Mouse (Mus musculus) left cerebral cortex, adult 9 months (tissue): Measurements from ENCODE around the gene Rps6ka5.

Experiments
- DNase-seq, 2 experiments: peaks; one replicate each; pipeline ENCODE4 v3.0.0; 2022; ENCODE audit warnings: low spot score in 2 of 2

Gene Rps6ka5

DNA sequence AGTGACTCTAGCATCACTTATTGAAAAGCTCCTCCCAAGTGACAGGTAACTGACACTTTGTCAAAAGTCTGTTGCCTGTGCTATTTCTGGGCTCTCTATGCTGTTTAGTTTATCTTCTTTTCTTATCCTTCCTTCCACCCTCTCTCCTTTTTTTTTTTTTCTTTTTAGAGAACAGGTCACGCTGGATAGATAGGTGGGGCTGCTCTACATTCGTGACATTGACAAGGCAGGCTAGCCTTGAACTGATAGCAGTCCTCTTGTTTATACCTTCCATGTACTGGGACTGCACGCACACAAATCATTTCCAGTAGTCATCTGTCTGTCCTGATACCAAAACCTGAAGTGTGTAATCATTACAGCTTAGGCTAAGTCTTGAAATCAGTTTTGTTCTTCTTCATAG is 132.1 kb downstream of the Rps6ka5 start:
- no peak for DNase-seq

DNA sequence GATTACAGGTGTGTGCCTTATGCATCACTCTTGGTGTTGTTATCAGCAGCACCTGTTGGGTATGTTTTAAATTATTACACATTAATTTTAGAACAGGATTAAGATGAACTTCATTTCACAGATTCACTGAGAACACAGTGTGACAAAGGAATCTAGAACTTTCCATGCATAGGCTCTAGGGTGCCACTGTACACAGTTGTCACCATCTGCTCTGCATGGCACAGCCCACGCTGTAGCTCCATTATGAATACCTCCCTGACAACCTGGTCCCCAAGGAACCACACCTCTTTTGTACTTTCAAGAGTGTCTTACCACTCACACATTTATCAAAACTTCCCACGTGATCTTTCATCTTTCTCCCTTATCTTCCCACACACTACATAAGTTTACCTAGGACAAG is 140.2 kb downstream of the Rps6ka5 start:
- DNase-seq = peak in 1 of 2 experiments; percentile 52

DNA sequence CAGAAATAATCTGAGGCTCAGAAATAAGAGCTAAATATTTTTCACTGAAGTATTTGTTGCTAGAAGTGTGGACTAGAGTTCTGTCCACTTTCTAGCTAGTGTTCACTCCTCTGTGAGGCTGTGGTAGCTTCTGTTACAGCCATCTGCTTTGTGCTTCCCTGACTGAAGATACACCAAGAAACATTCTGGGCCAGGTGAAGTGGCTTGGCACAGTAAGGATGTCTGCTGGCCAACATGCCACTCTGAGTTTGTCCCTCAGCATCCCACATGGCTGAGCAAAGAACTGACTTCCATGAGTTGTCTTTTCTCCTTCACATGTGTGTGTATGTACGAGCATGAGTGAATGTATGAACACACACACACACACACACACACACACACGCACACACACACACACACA is 147.6 kb downstream of the Rps6ka5 start:
- no peak for DNase-seq

DNA sequence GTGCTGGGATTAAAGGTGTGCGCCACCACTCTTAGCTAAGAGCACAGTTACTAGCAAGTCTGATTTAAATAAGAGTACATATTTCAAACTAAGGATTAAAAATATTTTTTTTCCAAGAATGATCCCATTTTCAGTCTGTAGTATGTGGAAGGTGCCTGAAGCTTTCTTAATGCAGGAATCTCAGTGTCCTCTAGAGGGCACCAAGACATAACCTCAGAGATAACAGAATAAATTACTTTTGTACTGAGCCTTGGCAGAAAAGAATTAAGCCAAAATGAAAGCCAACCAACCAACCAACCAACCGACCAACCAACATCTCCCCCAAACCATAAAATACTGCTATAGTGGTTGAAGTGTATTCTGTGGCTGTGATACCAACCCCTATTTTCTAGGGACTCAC is 148.5 kb downstream of the Rps6ka5 start:
- peak in 1 of 2 experiments; percentile 73 for DNase-seq

DNA sequence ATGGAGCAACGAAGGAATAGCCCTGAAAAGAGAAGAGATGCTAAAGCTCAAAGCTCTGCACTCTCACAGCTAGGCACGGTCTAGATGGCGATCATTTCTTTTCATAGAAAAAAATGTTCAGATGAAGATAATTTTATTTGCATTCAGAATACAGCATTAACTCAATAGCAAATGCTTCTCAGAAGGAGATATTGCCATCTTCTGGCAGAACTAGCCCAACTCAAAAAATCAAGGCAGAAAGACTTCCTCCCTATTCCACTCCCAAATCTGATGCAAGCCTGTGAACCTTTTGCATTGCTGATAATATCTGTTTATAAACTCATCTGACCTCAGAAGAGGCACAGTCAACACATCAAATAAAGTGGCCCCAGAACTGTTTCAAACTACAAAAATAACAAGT is 151.0 kb downstream of the Rps6ka5 start:
- peak in 1 of 2 experiments; percentile 30 for DNase-seq

DNA sequence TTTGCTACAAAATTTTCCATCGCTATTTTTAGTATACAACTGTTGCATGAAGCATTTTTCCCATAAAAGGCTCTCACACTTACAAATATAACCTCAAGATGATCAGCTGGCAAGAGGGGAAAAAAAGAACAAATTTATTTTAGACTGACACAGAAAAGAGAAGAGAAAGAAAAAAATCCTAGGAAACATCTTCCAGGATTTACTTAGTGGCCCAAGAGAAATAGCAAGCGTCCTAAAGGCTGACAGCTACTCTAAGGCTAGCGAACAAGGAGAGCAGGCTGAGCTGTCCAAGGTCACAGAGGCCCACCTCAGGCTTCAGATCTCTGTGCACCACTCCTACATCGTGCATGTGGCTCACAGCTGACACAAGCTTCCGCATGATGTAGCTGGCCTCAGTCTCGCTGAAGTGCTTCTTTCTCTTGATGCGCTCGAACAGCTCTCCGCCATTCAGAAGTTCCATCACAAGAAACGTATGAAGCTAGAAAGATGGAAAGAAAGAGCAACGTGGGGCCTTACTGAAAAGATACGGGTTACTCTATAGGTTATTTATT is 156.2 kb downstream of the Rps6ka5 start:
- DNase-seq = peak in 1 of 2 experiments; percentile 11

DNA sequence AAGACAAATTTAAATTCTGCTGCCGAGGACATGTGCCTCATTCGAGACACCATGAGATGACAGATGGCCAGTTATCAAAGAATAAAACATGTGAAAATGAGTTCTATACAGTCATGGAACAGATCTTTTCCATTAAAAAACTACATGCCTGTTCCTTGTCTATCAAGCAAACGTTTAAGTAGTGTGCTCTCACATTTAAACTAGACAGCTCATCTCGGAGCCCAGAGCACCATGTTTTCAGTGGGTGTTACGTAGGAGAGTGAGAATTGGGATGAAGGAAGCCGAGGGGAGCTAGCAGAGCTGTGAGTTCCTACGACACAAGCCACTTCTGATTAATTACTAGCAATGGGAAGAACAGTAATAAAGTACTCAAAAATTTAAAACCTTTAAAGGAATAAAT is 158.0 kb downstream of the Rps6ka5 start:
- DNase-seq = peak; percentile 71 to 77

DNA sequence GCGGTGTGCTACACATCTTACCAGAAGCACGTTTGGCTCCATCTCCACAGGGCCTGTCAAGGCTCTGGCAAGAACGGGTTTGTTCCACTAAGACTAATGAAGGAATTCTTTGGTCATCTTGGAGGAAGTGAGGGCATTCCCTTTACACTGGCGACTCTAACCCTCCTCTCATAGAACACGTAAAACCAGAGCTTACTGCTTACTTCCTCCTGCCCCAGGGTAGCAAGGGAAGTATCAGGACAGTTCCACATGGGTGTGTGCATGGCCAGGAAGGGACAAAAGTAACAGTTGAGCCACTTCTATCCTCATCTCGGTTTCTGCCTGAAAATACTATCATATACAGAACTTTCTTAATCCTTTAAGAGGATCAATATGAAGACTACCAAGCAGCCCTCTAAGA is 158.7 kb downstream of the Rps6ka5 start:
- DNase-seq = peak in 1 of 2 experiments; percentile 11

DNA sequence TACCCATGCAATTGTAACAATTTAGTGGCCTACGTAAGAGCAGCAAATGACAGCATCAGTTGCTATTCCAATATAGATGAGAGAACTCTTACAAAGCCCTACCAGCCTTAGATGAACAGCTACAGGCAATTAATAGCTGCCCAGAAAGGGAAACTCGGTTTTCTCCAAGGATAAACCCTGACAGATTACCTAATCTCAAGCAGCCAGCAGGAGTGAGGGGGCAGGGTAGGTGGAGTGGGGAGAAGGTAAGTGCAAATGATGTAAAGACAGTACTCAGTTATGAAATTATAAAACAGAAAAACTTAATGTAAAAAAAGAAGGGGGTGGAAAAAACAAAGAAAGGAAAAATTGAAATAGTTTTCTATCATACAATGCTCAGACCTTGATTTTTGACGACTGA is 159.2 kb downstream of the Rps6ka5 start:
- peak in 1 of 2 experiments; percentile 26 for DNase-seq

DNA sequence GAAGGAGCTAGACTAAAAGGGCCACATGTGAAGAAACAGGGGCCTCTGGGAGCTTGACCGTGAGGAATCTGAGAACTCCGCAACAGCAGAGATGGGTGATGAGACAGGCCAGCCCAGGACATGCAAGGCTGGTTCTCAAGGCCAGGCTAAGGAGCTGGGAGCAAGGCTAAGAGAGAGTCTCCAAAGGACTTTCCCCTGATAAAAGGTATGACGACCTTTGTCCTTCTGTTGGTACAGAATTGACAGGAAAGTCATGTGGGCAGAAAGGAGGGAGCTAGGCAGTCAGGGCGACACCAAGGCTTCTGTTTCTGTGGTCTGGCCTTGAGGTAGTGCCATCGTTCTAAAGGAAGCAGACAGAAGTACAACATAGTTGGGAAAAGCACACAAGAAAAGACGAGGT is 173.1 kb downstream of the Rps6ka5 start:
- DNase-seq = no peak

DNA sequence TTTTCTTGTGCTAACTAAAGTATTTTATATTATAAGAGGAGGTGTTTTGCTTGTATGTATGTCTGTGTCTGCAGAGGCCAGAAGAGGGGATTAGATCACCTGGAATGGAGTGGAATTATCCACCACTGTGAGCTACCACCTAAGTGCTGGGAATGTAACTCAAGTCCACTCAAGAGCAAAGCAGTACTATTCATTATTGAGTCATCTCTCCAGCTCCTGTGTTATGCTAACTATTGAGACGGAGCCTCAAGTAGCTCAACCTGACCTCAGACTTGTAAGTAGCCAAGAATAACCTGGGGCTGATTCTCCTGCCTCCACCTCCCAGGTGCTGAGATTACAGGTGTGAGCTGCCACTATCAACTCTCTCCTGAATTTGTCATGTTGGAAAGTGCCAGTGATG is 174.8 kb downstream of the Rps6ka5 start:
- no peak for DNase-seq

DNA sequence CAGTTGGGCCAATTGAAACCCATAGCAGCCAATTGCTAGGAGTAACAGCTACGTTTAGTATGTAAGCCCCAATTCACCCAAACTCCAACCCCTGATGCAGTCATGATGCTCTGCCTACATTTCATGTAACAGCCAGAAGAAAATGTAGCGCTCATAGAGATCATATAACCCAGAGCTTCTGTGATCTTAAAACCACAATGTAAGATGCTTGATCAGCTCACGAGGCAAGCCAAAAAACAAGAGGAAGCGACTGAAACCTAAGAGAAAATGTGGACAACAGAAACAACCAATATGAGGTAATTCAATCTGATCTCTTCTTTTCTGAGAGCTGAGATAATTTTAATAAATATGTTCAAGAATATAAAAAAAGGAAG is 182.6 kb downstream of the Rps6ka5 start:
- no peak for DNase-seq

DNA sequence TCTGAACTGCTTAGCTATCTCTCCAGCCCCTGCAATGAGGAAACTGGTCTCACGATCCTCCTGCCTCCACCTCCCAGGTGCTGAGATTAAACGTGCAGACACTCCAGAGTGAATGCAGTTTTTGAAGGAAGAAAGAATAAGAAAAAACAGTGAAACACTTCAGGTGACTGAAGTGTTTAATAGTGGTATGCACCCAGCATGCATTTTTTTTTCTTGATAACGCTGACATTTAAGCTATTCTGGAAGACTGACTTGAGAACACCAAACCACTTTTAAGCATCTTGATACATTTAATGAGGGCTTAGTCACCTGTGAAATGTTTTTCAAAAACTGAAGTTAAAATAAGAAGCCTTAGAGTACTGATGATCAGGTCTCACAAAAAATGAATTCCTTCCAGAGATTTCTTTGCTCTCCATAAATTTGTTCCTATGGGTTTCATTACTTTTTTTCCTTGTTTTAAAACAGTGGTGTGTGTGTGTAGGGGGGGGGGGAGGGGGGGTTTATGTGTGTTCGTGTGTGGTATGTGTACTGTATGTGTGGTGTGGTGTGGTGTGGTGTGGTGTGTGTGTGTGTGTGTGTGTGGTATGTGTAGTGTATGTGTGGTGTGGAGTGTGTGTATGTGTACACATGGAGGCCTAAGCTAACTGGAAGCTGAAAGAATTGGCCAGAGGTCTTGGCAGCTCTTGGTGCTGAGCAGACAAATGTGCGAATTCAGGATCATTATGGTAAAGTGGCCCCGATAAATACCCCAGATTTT is 183.2 kb downstream of the Rps6ka5 start:
- DNase-seq = no peak

DNA sequence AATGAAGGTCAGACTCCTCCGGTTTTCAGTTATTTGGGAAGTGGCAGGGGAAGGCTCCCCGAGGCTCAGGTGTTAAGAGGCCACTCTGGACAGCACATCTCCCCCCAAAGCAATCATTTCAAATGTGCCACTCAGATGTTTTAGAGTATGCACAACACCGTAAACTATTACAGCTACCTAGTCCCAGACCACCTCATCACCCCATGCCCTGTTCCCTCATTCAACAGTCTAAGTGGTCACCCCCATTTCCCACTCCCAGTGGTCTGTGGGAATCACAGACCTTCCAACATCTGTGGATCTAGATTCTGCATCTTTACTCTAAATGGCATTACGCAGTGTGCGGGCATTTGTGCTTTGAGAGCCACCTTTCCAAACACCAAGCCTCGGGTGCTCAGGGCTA is 184.3 kb downstream of the Rps6ka5 start:
- no peak for DNase-seq

DNA sequence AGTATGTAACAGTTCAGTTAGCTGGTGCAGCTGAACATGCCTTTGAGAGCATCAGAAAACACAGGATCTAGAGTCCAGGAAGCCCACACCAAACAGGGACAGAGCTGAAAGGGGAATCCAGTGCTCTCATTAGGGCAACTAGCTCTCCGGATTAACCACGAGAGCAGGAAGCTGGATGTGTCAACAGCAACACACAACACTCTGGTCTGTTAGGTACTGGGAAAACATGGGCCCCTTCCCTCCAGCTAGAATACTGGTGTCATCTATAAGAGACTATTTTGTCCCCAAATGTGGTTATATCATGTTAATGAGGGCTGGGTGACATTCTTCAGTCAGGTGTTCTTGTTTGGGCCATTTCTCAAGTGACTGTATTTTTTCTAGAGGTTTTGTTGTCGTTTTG is 184.7 kb downstream of the Rps6ka5 start:
- DNase-seq = no peak

DNA sequence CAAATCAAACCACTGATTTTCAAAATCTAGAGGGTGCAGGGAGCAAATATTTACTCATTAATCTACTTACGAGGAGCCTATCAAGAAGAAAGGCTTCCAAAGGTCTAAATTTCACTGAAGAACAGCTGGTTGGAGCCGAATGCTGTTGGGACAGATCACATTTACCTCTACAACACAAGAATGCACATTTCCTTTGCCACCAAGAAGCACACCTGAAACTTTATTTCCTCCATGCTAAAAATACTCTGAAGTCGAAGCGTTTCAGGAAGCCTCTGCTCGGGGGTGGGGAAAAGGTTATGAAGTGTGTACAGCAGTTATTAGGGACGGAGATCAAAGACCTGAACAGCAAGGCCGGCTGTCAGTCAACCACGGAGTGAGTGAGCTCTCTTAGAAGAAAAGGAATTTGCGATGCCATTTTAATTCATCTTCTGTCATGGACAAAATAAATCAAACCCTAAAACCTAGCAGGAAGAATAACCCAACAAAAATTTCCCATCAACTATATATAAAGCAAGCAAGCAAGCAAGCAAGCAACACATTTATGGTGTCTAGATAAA is 187.5 kb downstream of the Rps6ka5 start:
- DNase-seq = no peak

DNA sequence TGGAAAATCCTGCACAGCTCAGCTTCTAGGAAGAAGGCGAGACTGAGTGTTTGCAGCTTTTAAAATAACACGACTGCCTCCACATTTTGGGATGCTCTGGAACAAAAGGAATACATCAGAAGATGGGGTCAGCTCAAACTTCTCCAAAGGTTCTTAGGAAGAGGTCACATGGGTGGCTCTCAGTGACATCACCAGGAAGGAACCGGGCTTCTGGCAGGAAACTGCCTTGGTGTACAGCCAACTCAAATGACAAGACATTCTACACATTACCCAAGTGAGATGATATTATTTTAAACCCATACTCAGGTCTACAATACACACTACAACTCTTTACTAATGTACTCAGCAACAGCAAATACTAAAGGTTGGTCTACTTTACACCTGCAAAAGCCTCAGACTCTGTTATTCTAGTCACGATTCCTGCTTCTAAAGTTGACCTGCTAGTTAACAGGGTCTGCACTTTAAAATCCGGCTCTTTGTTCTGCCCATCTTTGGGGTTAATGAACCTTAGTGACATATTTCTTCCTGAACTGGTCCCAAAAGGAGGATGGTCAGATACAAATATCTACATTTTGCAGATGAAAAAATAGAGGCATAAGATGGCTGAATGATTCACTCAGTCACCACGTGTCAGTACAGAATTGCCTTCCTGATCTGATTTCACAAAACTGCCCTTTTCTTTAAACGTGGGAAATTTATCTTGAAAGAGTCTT is 188.2 kb downstream of the Rps6ka5 start:
- no peak for DNase-seq

DNA sequence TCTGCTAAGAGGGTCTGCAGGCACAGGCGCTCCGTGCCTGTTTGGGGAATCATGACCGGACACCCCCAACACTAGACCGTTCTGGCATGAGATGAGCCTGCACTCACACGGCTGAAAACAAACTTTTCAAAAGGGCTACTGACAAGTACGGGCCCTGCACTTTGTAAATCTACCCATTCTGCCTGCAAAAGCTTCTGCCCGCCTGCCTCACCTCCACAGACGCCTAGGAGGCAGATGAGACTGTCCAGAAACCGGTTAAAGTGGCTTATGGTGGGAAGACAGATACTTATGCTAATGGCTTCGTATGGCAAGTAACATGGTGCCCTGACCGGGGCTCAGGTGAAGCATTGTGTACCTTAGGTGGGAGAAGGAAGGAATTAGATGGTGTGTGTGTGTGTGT is 189.7 kb downstream of the Rps6ka5 start:
- DNase-seq = no peak

DNA sequence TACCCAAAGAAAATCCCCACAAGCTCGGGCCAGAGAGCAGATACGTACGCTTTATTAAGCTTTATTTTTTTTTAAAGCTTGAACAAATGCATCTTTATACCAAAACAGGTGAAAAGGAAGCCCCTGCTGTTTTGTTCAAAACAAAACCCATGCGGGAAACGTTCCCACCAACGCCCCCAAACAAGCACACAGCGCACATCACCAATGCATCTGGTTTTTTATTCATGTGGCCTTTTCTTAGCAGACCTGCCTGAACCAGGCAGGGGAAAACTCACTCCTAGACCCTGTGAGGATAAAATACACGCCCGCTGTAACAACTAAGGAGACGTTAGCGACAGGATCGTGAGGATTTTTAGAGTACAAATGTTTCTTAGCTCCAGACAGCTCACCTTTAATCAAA is 191.8 kb downstream of the Rps6ka5 start:
- no peak for DNase-seq

DNA sequence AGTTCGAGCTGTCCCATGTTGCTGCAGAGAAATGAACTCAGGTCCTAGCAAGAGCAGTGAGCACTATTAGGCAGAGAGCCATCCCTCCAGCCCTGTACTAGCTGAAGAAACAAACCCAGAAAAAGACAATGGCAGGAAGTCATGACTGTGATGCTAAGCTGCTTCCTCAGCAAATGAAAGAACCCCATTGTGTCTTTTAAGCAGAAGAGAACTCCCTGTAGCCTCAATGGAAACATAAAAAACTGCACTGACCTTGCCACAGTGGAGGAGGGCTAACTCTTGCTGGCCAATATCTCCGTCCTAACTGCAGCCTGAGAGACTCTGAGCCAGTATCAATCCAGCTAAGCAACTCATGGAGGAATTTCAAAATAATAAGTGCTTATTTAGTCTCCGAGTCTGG is 192.8 kb downstream of the Rps6ka5 start:
- no peak for DNase-seq

DNA sequence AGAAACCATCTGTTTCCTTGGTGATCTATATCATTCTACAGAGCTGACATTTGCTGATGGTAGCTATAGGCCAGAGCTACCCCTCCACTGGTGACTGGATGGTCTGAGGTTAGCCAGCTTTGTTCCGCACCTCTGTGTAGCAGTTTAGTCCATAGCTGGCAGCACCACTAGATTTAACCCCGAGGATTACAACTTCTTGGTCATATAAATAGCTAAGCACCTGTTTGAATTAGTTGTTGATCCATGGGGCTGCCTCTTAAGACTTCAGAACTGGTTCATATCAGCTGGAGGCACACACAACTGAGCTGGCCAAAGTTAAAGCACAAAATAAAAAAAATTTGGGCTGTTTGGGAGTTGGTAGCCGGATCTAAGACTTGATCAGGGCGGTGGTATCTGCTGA is 193.6 kb downstream of the Rps6ka5 start:
- no peak for DNase-seq

DNA sequence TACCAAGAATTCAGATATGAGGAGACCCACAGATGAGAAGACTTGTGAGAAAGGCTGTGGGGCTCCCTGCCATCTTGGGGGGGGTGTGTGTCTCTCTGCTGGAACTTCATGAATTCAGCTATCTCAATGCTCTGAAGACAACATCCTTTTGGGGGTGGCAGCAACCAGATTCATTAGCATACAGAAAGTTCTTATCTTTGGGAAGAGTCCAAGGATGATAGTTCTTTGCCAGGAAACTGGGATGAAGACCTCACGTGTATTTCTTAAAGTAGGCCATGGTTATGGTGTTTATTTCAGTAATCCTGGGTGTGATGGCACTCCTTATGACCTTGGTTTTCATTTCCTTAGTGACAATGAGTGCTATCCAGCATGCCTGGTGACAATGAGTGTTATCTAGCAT is 195.0 kb downstream of the Rps6ka5 start:
- no peak for DNase-seq

DNA sequence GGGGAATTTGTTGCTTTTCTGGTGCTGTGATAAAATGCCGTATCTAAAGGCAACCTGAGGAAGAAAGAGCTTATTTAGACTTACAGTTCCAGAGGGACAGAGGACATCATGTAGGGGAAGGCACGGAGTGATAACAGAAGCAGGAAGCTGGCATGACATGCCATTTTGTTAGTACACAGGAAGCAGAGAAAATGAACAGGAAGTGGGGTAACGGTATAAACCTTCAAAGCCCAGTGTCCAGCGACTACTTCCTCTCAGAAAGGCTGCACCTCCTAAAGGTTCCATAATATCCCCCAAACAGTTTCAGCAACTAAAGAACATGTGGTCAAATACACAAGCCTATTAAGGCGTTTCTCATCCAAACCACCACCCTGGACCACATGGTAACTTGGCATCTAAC is 195.9 kb downstream of the Rps6ka5 start:
- no peak for DNase-seq
